Mouse (Mus musculus) CH12.LX (cell line): ENCODE data around the gene Sema3f. TPM values are rescaled to one million over a fixed set of nuclear protein-coding genes. Genes with fewer than 3 reads are reported as not detected.

Experiments
- DNase-seq: peaks from one replicate; pipeline ENCODE4 v3.0.0-alpha.2; 2013; ENCODE audit errors: extremely low read depth
- H3K27ac ChIP-seq: 2 replicates; pipeline ENCODE4 v1.5.1; 2012; ENCODE audit warnings: low read depth, mild to moderate bottlenecking, control low read depth, moderate library complexity; ENCODE audit not compliant: insufficient read depth
- H3K27me3 ChIP-seq: replicated peaks from 2 replicates; pipeline ENCODE3; 2012; ENCODE audit warnings: inconsistent platforms
- H3K36me3 ChIP-seq, 2 experiments: replicated peaks in 1 of 2; 2 replicates each; pipeline versions ENCODE3 to v1.6.1; 2012; ENCODE audit warnings: inconsistent platforms in 1 of 2, low read length in 1 of 2, mild to moderate bottlenecking in 1 of 2, mixed read lengths in 1 of 2, moderate library complexity in 1 of 2; ENCODE audit not compliant: control insufficient read depth in 1 of 2, insufficient read depth in 1 of 2
- H3K4me1 ChIP-seq, 2 experiments: 2 replicates each; pipeline ENCODE4 v1.6.1; 2012; ENCODE audit warnings: inconsistent platforms in 1 of 2, moderate library complexity in 1 of 2; ENCODE audit not compliant: insufficient read depth in 2 of 2, control insufficient read depth in 1 of 2
- H3K4me2 ChIP-seq: 2 replicates; pipeline ENCODE4 v1.6.1; 2012; ENCODE audit warnings: low read depth, mild to moderate bottlenecking, control low read depth; ENCODE audit not compliant: poor library complexity, insufficient read depth, severe bottlenecking
- H3K4me3 ChIP-seq, 3 experiments: fragments of 150-350 bp in 1 of 3; sonication (generic) in 1 of 3; replicated peaks in 1 of 3; 2 replicates each; pipeline versions ENCODE3 to v1.5.1; 2011 to 2012; ENCODE audit warnings: low read depth in 2 of 3, low read length in 2 of 3, mild to moderate bottlenecking in 2 of 3, moderate library complexity in 2 of 3, control low read depth in 1 of 3, improper control_type of control experiment in 1 of 3, inconsistent platforms in 1 of 3, mixed read lengths in 1 of 3; ENCODE audit not compliant: poor library complexity in 1 of 3
- H3K79me2 ChIP-seq: replicated peaks from 2 replicates; pipeline ENCODE4 v1.6.1; 2012; ENCODE audit warnings: mild to moderate bottlenecking, moderate library complexity; ENCODE audit not compliant: control insufficient read depth, poor library complexity, insufficient read depth, severe bottlenecking; ENCODE audit errors: extremely low read depth
- H3K9ac ChIP-seq: 2 replicates; pipeline ENCODE4 v1.6.1; 2012; ENCODE audit warnings: low read depth, mild to moderate bottlenecking, control low read depth, moderate library complexity; ENCODE audit not compliant: insufficient read depth
- H3K9me3 ChIP-seq: replicated peaks from 2 replicates; pipeline ENCODE3; 2012; ENCODE audit warnings: low read length, inconsistent platforms, mixed read lengths
- CHD2 ChIP-seq: IDR thresholded peaks from 2 replicates; pipeline ENCODE4 v1.6.1; 2011; ENCODE audit warnings: low read length, improper control_type of control experiment
- CTCF ChIP-seq, 2 experiments: IDR thresholded peaks in 1 of 2; conservative IDR thresholded peaks in 1 of 2; 2 replicates each; pipeline ENCODE4 v1.5.1; 2011 to 2012; ENCODE audit warnings: low read depth in 2 of 2, low read length in 2 of 2, improper control_type of control experiment in 1 of 2, inconsistent platforms in 1 of 2, mild to moderate bottlenecking in 1 of 2, moderate library complexity in 1 of 2
- ELF1 ChIP-seq: IDR thresholded peaks from 2 replicates; pipeline ENCODE4 v1.6.1; 2014; ENCODE audit warnings: low read depth, mild to moderate bottlenecking, inconsistent platforms, low read length, improper control_type of control experiment
- EP300 ChIP-seq: IDR thresholded peaks from 2 replicates; pipeline ENCODE4 v1.6.1; 2011; ENCODE audit warnings: low read length, improper control_type of control experiment
- ETS1 ChIP-seq: conservative IDR thresholded peaks from 2 replicates; pipeline ENCODE4 v1.6.1; 2012; ENCODE audit warnings: low read depth, mild to moderate bottlenecking, inconsistent platforms, low read length, improper control_type of control experiment, moderate library complexity
- GABPA ChIP-seq: IDR thresholded peaks from 2 replicates; pipeline ENCODE4 v1.6.1; 2012; ENCODE audit warnings: low read depth, low read length, improper control_type of control experiment, inconsistent platforms; ENCODE audit not compliant: insufficient replicate concordance
- IRF4 ChIP-seq: IDR thresholded peaks from 2 replicates; pipeline ENCODE4 v1.6.1; 2014; ENCODE audit warnings: low read depth, mild to moderate bottlenecking, inconsistent platforms, low read length, improper control_type of control experiment
- KAT2A ChIP-seq: IDR thresholded peaks from 2 replicates; pipeline ENCODE4 v1.6.1; 2012; ENCODE audit warnings: low read length, improper control_type of control experiment, inconsistent platforms; ENCODE audit not compliant: insufficient replicate concordance
- MAFK ChIP-seq: IDR thresholded peaks from 2 replicates; pipeline ENCODE4 v1.6.1; 2011; ENCODE audit warnings: low read length, improper control_type of control experiment; ENCODE audit not compliant: insufficient replicate concordance
- MEF2A ChIP-seq: IDR thresholded peaks from 2 replicates; pipeline ENCODE4 v1.6.1; 2014; ENCODE audit warnings: low read depth, mild to moderate bottlenecking, inconsistent platforms, low read length, improper control_type of control experiment, borderline replicate concordance
- MYC ChIP-seq: IDR thresholded peaks from 2 replicates; pipeline ENCODE4 v1.6.1; 2011; ENCODE audit warnings: low read depth, mild to moderate bottlenecking, improper control_type of control experiment, low read length
- NELFE ChIP-seq: IDR thresholded peaks from 2 replicates; pipeline ENCODE4 v1.6.1; 2011; ENCODE audit warnings: low read depth, low read length, improper control_type of control experiment
- PAX5 ChIP-seq: IDR thresholded peaks from 2 replicates; pipeline ENCODE4 v1.6.1; 2012; ENCODE audit warnings: low read length, inconsistent platforms, mixed read lengths
- POLR2AphosphoS2 ChIP-seq: IDR thresholded peaks from 2 replicates; pipeline ENCODE4 v1.6.1; 2011; ENCODE audit warnings: low read depth, low read length, improper control_type of control experiment
- RAD21 ChIP-seq: IDR thresholded peaks from 2 replicates; pipeline ENCODE4 v1.6.1; 2011; ENCODE audit warnings: low read depth, mild to moderate bottlenecking, low read length, improper control_type of control experiment, moderate library complexity
- RCOR1 ChIP-seq: conservative IDR thresholded peaks from 2 replicates; pipeline ENCODE4 v1.6.1; 2012; ENCODE audit warnings: low read depth, mild to moderate bottlenecking, inconsistent platforms, low read length, improper control_type of control experiment
- TBP ChIP-seq: conservative IDR thresholded peaks from 2 replicates; pipeline ENCODE4 v1.6.1; 2011; ENCODE audit warnings: low read depth, low read length, improper control_type of control experiment
- TCF12 ChIP-seq: IDR thresholded peaks from 2 replicates; pipeline ENCODE4 v1.6.1; 2014; ENCODE audit warnings: low read depth, mild to moderate bottlenecking, inconsistent platforms, low read length, improper control_type of control experiment
- UBTF ChIP-seq: IDR thresholded peaks from 2 replicates; pipeline ENCODE4 v1.6.1; 2012; ENCODE audit warnings: low read depth, mild to moderate bottlenecking, inconsistent platforms, low read length, improper control_type of control experiment, moderate library complexity
- USF1 ChIP-seq: IDR thresholded peaks from 2 replicates; pipeline ENCODE4 v1.6.1; 2014; ENCODE audit warnings: low read depth, mild to moderate bottlenecking, inconsistent platforms, low read length, improper control_type of control experiment
- ZC3H11A ChIP-seq: IDR thresholded peaks from 2 replicates; pipeline ENCODE4 v1.6.1; 2012; ENCODE audit warnings: low read depth, mild to moderate bottlenecking, inconsistent platforms, low read length, improper control_type of control experiment
- ZKSCAN1 ChIP-seq: IDR thresholded peaks from 2 replicates; pipeline ENCODE4 v1.6.1; 2012; ENCODE audit warnings: low read depth, inconsistent platforms, low read length, improper control_type of control experiment, borderline replicate concordance
- ZNF384 ChIP-seq: IDR thresholded peaks from 2 replicates; pipeline ENCODE4 v1.6.1; 2012; ENCODE audit warnings: low read depth, low read length, improper control_type of control experiment, inconsistent platforms
- dilution Hi-C: fragments of 300-500 bp; cut with MboI; formaldehyde crosslinking; loops from 2 replicates; pipeline ENCODE4 v1.14.3; 2020; ENCODE audit warnings: low sequenced_read_pairs; ENCODE audit not compliant: extremely low pct_unique_long_range_greater_than_20kb, extremely low pct_ligation_motif_present
- in situ Hi-C: fragments of 300-500 bp; cut with MboI; formaldehyde crosslinking; loops from 3 replicates; pipeline ENCODE4 v1.14.3; 2019; ENCODE audit warnings: low sequenced_read_pairs, low pct_ligation_motif_present, low pct_unique_long_range_greater_than_20kb, mixed read lengths
- polyA plus RNA-seq: library from polyadenylated mRNA; unstranded; fragments of >175 nt; gene quantifications from 2 replicates; pipeline ENCODE4 v1.2.1, GENCODE M21; 2012; ENCODE audit warnings: low read depth; ENCODE audit not compliant: insufficient read length
- total RNA-seq, 2 experiments: library from RNA; depleted of rRNA; stranded (reverse); fragments of 300-350 nt in 1 of 2; fragments of >200 nt in 1 of 2; gene quantifications; 2 replicates each; pipeline ENCODE4 v1.2.3; 2012 to 2014

Sema3f gene
- total and polyA plus RNA-seq, 3 experiments = 0.24 to 1.1 (median 0.36) TPM

DNA sequence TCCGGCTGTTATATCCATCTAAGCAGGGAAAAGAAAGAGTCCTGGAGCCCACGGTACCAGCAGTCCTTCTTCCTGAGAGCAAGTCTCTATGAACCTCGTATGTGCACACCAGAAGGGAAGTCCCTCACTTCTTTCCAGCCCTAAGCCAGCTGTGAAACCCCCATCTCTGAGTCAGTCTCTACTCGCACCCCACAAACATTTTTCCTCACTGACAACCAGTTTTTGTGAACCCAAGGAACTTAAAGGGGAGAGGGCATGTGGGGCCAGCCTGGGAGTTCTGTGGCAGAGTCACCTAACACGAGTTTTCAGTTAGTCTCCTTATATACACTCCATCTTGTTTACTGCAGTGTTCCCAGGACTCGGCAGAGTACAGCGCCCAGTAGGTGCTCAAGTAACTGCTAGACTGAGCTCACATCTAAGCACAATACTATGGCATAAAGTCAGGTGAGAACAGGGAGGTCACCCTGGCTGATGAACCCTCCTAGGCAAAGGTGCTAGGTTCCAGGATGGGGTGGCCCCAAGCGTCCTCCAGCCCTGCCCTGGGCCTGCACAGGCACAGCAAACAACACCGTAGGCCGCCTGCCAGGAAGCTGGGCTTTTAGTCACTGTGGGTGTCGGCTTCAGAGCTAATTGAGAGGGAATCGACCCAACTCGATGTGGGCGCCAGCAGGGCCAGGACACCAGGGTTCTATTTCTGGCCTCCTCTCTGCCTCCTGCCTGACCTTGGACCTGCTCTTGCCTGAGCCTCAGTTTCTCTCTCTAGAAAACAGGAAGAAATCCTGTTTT is 6.7 kb downstream of the Sema3f start:
- Histone ChIP-seq H3K9ac (no peak overlapping the region), H3K79me2 (no peaks in the 10 kb centered on the region), H3K36me3 (no peaks in the 10 kb centered on the region), H3K4me1 (peaks cover 3 to 12% of the 10 kb centered on the region in 2 experiments; a peak in 3 of 4 replicates), H3K27ac (no peak overlapping the region), H3K4me2 (no peak overlapping the region), H3K4me3 (no peak overlapping the region), H3K27me3 (peaks cover 95% of the 10 kb centered on the region), H3K9me3 (no peaks in the 10 kb centered on the region)
- dilution Hi-C loops (no loop called here), in situ Hi-C loops (no loop called here)
- DNase-seq = no peak
- TF ChIP-seq IRF4 (no peak), NELFE (no peak), ETS1 (no peak), POLR2AphosphoS2 (no peak), ZKSCAN1 (no peak), ZC3H11A (no peak), UBTF (no peak), CHD2 (no peak), ELF1 (no peak), RCOR1 (no peak), GABPA (no peak), MAFK (no peak), MYC (no peak), EP300 (no peak), CTCF (conservative IDR thresholded peaks at IDR 0.05 in 1 of 2, IDR thresholded peaks at IDR 0.05 in 1 of 2; ENCODE audit: low read depth in 2 of 2, low read length in 2 of 2) (no peak), TCF12 (no peak)
- TF ChIP-seq, all 38 proteins: peak for 0

DNA sequence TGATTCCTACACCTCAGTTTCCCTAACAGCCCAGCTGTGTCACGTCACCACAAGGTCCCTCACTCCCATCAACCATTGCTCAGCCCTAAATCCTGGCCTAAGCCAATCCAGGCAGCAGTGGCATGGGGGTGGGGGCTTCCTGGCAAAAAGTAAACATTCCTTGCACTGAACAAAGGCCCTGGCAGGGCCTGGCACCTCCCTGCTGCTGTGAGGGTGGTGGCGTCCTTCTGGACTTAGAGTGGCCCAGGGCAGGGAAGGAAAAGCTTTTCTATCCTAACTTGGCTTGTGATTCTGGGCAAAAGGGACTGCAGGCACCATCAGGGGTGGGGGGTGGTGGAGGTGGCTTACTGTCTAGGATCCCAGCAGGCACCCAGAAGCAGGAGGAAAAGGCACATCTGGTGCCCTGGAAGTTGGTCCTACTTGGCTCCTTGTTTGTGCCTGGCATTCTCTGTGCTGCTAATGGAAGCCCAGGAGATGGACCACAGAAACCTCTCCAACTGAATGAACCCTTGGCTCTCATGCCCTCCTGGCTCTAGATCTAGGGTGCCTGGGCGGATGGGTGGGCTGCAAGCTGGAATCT is 7.6 kb downstream of the Sema3f start:
- peaks cover 93% of the 10 kb centered on the region for H3K27me3 ChIP-seq
- H3K4me1 ChIP-seq = peaks cover 0 to 4% of the 10 kb centered on the region in 2 experiments; a peak in 3 of 4 replicates
- dilution Hi-C loops (no loop called here), in situ Hi-C loops (no loop called here)
- H3K4me2 ChIP-seq = no peak overlapping the region
- no peak for TF ChIP-seq EP300
- TF ChIP-seq PAX5 = no peak
- TF ChIP-seq IRF4 = no peak
- no peak for TF ChIP-seq RCOR1
- TF ChIP-seq ZKSCAN1 = no peak
- no peak for TF ChIP-seq TCF12
- TF ChIP-seq ELF1 = no peak
- no peak for TF ChIP-seq TBP
- TF ChIP-seq RAD21 = no peak
- TF ChIP-seq ZNF384 = no peak
- TF ChIP-seq CTCF (conservative IDR thresholded peaks at IDR 0.05 in 1 of 2, IDR thresholded peaks at IDR 0.05 in 1 of 2; ENCODE audit: low read depth in 2 of 2, low read length in 2 of 2) = no peak
- no peak for TF ChIP-seq KAT2A
- no peak for TF ChIP-seq USF1
- TF ChIP-seq MEF2A = no peak
- no peak overlapping the region for H3K9ac ChIP-seq
- no peak overlapping the region for H3K27ac ChIP-seq
- no peak overlapping the region for H3K4me3 ChIP-seq
- H3K36me3 ChIP-seq = no peaks in the 10 kb centered on the region
- H3K79me2 ChIP-seq = no peaks in the 10 kb centered on the region
- no peaks in the 10 kb centered on the region for H3K9me3 ChIP-seq
- no peak for DNase-seq
